Mouse (Mus musculus): ENCODE data around the gene Hoxa4. TPM values are rescaled to one million over a fixed set of nuclear protein-coding genes. Genes with fewer than 3 reads are reported as not detected.

Hoxa4 gene
- total RNA-seq, 2 experiments from 2014 or later = 8.0 to 11.4 TPM

- peak; percentile 67 for DNase-seq
Measured at GRCm38 (mm10) chr6:52216691-52217458, 25.3 kb upstream of the Hoxa4 start.

GRCm38 (mm10) chr6:52215771-52216535 lies 24.4 kb upstream of the Hoxa4 start:
- peak; percentile 42 for DNase-seq

- no peak for DNase-seq
Measured at GRCm38 (mm10) chr6:52215070-52215469, 23.5 kb upstream of the Hoxa4 start.

GRCm38 (mm10) chr6:52214271-52214670 lies 22.7 kb upstream of the Hoxa4 start:
- DNase-seq = no peak

GRCm38 (mm10) chr6:52213119-52213986 lies 21.8 kb upstream of the Hoxa4 start, which contains the start of the genes Hoxa3 and Gm28308:
Hoxa3 (minus strand) TSS chr6:52213336.
Gm28308 (minus strand) TSS chr6:52213339.
- DNase-seq = peak; percentile 85

GRCm38 (mm10) chr6:52212556-52213118 lies 21.1 kb upstream of the Hoxa4 start:
- DNase-seq = peak; percentile 82

- DNase-seq = peak; percentile 36
Measured at GRCm38 (mm10) chr6:52211961-52212360, 20.4 kb upstream of the Hoxa4 start.

GRCm38 (mm10) chr6:52211170-52211935 lies 19.8 kb upstream of the Hoxa4 start:
- DNase-seq = peak; percentile 92

GRCm38 (mm10) chr6:52209685-52210046 lies 18.1 kb upstream of the Hoxa4 start:
- DNase-seq = peak; percentile 38

- no peak for DNase-seq
Measured at GRCm38 (mm10) chr6:52208868-52209684, 17.5 kb upstream of the Hoxa4 start.

- peak; percentile 86 for DNase-seq
Measured at GRCm38 (mm10) chr6:52208072-52208867, 16.7 kb upstream of the Hoxa4 start, which contains the start of gene Hoxa6. Hoxa6 (minus strand) TSS chr6:52208722.

- DNase-seq = no peak
Measured at GRCm38 (mm10) chr6:52207684-52207976, 16.1 kb upstream of the Hoxa4 start.

- DNase-seq = no peak
Measured at GRCm38 (mm10) chr6:52206882-52207683, 15.5 kb upstream of the Hoxa4 start.

- DNase-seq = peak; percentile 33
Measured at GRCm38 (mm10) chr6:52205638-52206621, 14.4 kb upstream of the Hoxa4 start.

- DNase-seq = peak; percentile 39
Measured at GRCm38 (mm10) chr6:52205221-52205620, 13.7 kb upstream of the Hoxa4 start.

- DNase-seq = peak; percentile 95
Measured at GRCm38 (mm10) chr6:52204050-52204752, 12.6 kb upstream of the Hoxa4 start, which contains the start of gene Hoxa5. Hoxa5 (minus strand) TSS chr6:52204587.

Data from adrenal gland, postnatal 10 days (tissue).